Mouse (Mus musculus): ENCODE data around the gene Fam184b. TPM values are rescaled to one million over a fixed set of nuclear protein-coding genes. Genes with fewer than 3 reads are reported as not detected.

The Fam184b gene
- polyA plus RNA-seq, 1 experiment = 0.05 TPM

DNA sequence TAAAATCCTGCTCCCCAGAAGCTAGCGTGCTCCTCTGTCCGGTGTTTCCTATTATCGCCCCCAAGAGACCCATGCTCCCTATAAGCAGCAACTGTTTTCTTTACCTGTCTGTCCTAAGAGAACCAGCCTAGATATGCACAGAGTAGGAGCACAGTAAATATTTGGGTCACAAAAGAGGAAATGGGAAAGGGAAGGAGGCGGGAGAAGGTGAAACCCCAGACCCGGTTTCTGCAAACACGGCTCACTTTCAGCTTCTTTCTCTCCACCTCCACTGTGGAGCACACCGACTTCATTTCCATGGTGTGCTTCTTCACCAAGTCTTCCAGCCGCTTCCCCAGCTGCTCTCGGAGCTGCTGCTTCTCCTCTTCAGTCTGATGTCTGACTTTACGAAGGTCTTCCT is 59.1 kb downstream of the Fam184b start:
- Histone ChIP-seq H3K4me1 (replicated peaks; ENCODE audit: control insufficient read depth, insufficient read depth, low read length) (no peaks in the 10 kb centered on the region), H3K4me3 (ENCODE audit: control insufficient read depth, insufficient read depth, low read length) (no peak overlapping the region), H3K27me3 (ENCODE audit: control insufficient read depth, insufficient read depth, low read length) (no peaks in the 10 kb centered on the region), H3K36me3 (ENCODE audit: control insufficient read depth, insufficient read depth, low read length) (no peaks in the 10 kb centered on the region), H3K27ac (ENCODE audit: control insufficient read depth, insufficient read depth, low read length) (no peak overlapping the region)
- 33% methylated on average over 10 of the region's 10 CpGs for WGBS
- TF ChIP-seq CTCF (IDR thresholded peaks at IDR 0.05; ENCODE audit: borderline replicate concordance, control insufficient read depth, extremely low read depth, insufficient read depth, low read length, poor library complexity) = no peak
- no peak for TF ChIP-seq POLR2A (IDR thresholded peaks at IDR 0.05; ENCODE audit: control insufficient read depth, extremely low read depth, insufficient read depth, low read length, poor library complexity)
- DNase-seq = no peak

DNA sequence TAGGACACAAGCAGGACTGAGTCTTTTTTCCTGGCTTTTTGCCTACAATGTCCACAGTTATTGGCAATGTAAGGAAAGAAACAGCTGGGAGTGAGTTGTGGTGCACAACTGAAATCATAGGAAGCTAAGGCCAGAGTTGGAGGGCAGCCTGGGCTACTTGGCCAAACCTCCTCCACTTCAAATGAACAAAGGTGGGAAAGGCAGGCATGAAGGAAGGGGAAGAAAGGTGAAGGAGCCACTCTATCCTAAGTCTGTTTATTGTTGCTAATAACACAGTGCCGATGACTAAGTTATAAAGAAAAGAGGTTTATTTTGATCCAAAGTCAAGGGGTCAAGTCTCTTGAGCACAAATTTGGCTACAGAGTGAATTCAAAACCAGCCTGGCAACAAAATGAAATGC is 62.0 kb downstream of the Fam184b start:
- Histone ChIP-seq H3K4me3 (ENCODE audit: control insufficient read depth, insufficient read depth, low read length) (no peak overlapping the region), H3K27ac (ENCODE audit: control insufficient read depth, insufficient read depth, low read length) (no peak overlapping the region), H3K27me3 (ENCODE audit: control insufficient read depth, insufficient read depth, low read length) (no peaks in the 10 kb centered on the region), H3K36me3 (ENCODE audit: control insufficient read depth, insufficient read depth, low read length) (no peaks in the 10 kb centered on the region), H3K4me1 (replicated peaks; ENCODE audit: control insufficient read depth, insufficient read depth, low read length) (no peaks in the 10 kb centered on the region)
- DNase-seq = no peak
- no peak for TF ChIP-seq CTCF (IDR thresholded peaks at IDR 0.05; ENCODE audit: borderline replicate concordance, control insufficient read depth, extremely low read depth, insufficient read depth, low read length, poor library complexity)
- no peak for TF ChIP-seq POLR2A (IDR thresholded peaks at IDR 0.05; ENCODE audit: control insufficient read depth, extremely low read depth, insufficient read depth, low read length, poor library complexity)
- WGBS = 89% methylated on average over 1 of the region's 1 CpGs

DNA sequence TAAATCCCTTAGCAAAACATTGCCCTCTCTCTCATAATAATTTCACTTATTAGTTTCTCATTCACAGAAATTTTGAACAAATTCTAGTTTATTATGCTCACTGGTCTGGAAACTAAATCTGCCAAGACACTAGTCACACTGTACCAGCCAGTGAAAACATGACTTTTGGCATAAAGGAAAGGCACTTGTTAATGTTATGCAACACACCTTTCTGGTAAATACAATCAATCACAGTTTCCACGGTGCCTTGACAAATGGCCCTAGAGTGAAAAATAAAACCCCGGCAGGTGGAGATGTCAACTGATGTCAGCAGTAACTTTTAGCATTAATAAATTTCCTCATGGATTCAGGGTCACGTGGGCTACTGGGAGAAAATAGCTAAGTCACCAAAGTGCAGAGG is 62.7 kb downstream of the Fam184b start:
- DNase-seq = no peak
- H3K4me3 ChIP-seq (ENCODE audit: control insufficient read depth, insufficient read depth, low read length) = no peak overlapping the region
- TF ChIP-seq POLR2A (IDR thresholded peaks at IDR 0.05; ENCODE audit: control insufficient read depth, extremely low read depth, insufficient read depth, low read length, poor library complexity) (no peak), CTCF (IDR thresholded peaks at IDR 0.05; ENCODE audit: borderline replicate concordance, control insufficient read depth, extremely low read depth, insufficient read depth, low read length, poor library complexity) (no peak)
- no peaks in the 10 kb centered on the region for H3K27me3 ChIP-seq (ENCODE audit: control insufficient read depth, insufficient read depth, low read length)
- H3K4me1 ChIP-seq (replicated peaks; ENCODE audit: control insufficient read depth, insufficient read depth, low read length) = no peaks in the 10 kb centered on the region
- 58% methylated on average over 3 of the region's 3 CpGs for WGBS
- H3K36me3 ChIP-seq (ENCODE audit: control insufficient read depth, insufficient read depth, low read length) = no peaks in the 10 kb centered on the region
- H3K27ac ChIP-seq (ENCODE audit: control insufficient read depth, insufficient read depth, low read length) = no peak overlapping the region

DNA sequence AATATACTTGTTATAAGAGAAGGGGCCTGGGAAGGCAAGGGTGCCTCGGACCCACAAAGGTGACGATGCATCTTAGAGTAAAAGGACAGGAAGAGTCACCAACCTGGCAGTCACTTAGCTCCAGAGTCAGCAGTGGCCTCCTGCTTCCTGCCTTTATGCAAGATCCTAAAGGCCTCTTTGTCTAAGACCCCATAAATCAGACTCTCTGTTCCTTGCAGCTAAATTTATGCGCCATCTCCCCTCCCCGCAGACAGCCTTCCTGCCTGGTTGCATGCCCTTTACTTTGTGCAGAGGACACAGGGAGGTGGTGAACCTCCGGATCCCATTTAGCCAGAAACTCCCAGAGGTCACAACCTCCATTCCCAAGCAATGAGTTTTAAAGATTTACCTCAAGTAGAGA is 66.6 kb downstream of the Fam184b start:
- H3K27ac ChIP-seq (ENCODE audit: control insufficient read depth, insufficient read depth, low read length) = no peak overlapping the region
- H3K36me3 ChIP-seq (ENCODE audit: control insufficient read depth, insufficient read depth, low read length) = no peaks in the 10 kb centered on the region
- no peak for DNase-seq
- no peak overlapping the region for H3K4me3 ChIP-seq (ENCODE audit: control insufficient read depth, insufficient read depth, low read length)
- TF ChIP-seq CTCF (IDR thresholded peaks at IDR 0.05; ENCODE audit: borderline replicate concordance, control insufficient read depth, extremely low read depth, insufficient read depth, low read length, poor library complexity) = no peak
- TF ChIP-seq POLR2A (IDR thresholded peaks at IDR 0.05; ENCODE audit: control insufficient read depth, extremely low read depth, insufficient read depth, low read length, poor library complexity) = no peak
- H3K4me1 ChIP-seq (replicated peaks; ENCODE audit: control insufficient read depth, insufficient read depth, low read length) = no peaks in the 10 kb centered on the region
- 28% methylated on average over 5 of the region's 5 CpGs for WGBS
- no peaks in the 10 kb centered on the region for H3K27me3 ChIP-seq (ENCODE audit: control insufficient read depth, insufficient read depth, low read length)

GRCm38 (mm10) chr5:45565829-45566228 is 73.6 kb downstream of the Fam184b start:
- DNase-seq = no peak
- H3K27ac ChIP-seq (ENCODE audit: control insufficient read depth, insufficient read depth, low read length) = no peak overlapping the region
- TF ChIP-seq CTCF (IDR thresholded peaks at IDR 0.05; ENCODE audit: borderline replicate concordance, control insufficient read depth, extremely low read depth, insufficient read depth, low read length, poor library complexity) = no peak
- TF ChIP-seq POLR2A (IDR thresholded peaks at IDR 0.05; ENCODE audit: control insufficient read depth, extremely low read depth, insufficient read depth, low read length, poor library complexity) = no peak
- H3K4me3 ChIP-seq (ENCODE audit: control insufficient read depth, insufficient read depth, low read length) = no peak overlapping the region
- no peaks in the 10 kb centered on the region for H3K27me3 ChIP-seq (ENCODE audit: control insufficient read depth, insufficient read depth, low read length)
- H3K4me1 ChIP-seq (replicated peaks; ENCODE audit: control insufficient read depth, insufficient read depth, low read length) = no peaks in the 10 kb centered on the region
- no peaks in the 10 kb centered on the region for H3K36me3 ChIP-seq (ENCODE audit: control insufficient read depth, insufficient read depth, low read length)
- WGBS = 98% methylated on average over 1 of the region's 1 CpGs

- 36% methylated on average over 6 of the region's 6 CpGs for WGBS
- Histone ChIP-seq H3K4me1 (replicated peaks; ENCODE audit: control insufficient read depth, insufficient read depth, low read length) (no peaks in the 10 kb centered on the region), H3K4me3 (ENCODE audit: control insufficient read depth, insufficient read depth, low read length) (no peak overlapping the region), H3K27me3 (ENCODE audit: control insufficient read depth, insufficient read depth, low read length) (no peaks in the 10 kb centered on the region), H3K27ac (ENCODE audit: control insufficient read depth, insufficient read depth, low read length) (no peak overlapping the region), H3K36me3 (ENCODE audit: control insufficient read depth, insufficient read depth, low read length) (no peaks in the 10 kb centered on the region)
- DNase-seq = no peak
- TF ChIP-seq CTCF (IDR thresholded peaks at IDR 0.05; ENCODE audit: borderline replicate concordance, control insufficient read depth, extremely low read depth, insufficient read depth, low read length, poor library complexity) (no peak), POLR2A (IDR thresholded peaks at IDR 0.05; ENCODE audit: control insufficient read depth, extremely low read depth, insufficient read depth, low read length, poor library complexity) (no peak)
These were observed 75.4 kb downstream of the Fam184b start for GRCm38 (mm10) chr5:45564054-45564453.

DNA sequence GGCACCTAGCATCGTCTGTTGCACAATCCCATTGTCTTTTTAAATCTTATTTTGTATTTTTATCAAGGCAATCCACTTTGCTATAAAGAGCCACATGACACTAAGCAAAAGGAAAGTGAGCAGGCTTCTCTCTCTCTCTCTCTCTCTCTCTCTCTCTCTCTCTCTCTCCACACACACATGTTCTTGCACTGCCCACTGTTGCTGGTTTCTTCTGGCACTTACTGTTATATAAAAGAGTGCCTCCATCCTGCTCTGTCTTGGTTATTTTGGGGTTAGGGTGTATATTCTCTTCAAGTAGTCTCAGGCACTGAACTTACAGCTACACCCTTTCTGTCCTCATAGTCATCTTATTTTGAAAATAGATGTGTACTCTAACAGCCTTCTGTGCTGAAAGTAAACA is 89.8 kb downstream of the Fam184b start:
- H3K4me3 ChIP-seq (ENCODE audit: control insufficient read depth, insufficient read depth, low read length) = no peak overlapping the region
- no peaks in the 10 kb centered on the region for H3K4me1 ChIP-seq (replicated peaks; ENCODE audit: control insufficient read depth, insufficient read depth, low read length)
- H3K27ac ChIP-seq (ENCODE audit: control insufficient read depth, insufficient read depth, low read length) = no peak overlapping the region
- no peak for DNase-seq
- TF ChIP-seq POLR2A (IDR thresholded peaks at IDR 0.05; ENCODE audit: control insufficient read depth, extremely low read depth, insufficient read depth, low read length, poor library complexity) = no peak
- TF ChIP-seq CTCF (IDR thresholded peaks at IDR 0.05; ENCODE audit: borderline replicate concordance, control insufficient read depth, extremely low read depth, insufficient read depth, low read length, poor library complexity) = no peak
- no peaks in the 10 kb centered on the region for H3K36me3 ChIP-seq (ENCODE audit: control insufficient read depth, insufficient read depth, low read length)
- 90% methylated on average over 1 of the region's 1 CpGs for WGBS
- no peaks in the 10 kb centered on the region for H3K27me3 ChIP-seq (ENCODE audit: control insufficient read depth, insufficient read depth, low read length)
